Mouse (Mus musculus): Measurements from ENCODE around the gene Fibin.

Gene Fibin

GRCm38 (mm10) chr2:110362432-110363283 lies at the start of gene Fibin:
Fibin (minus strand) TSS chr2:110363183.
- DNase-seq (ENCODE audit: low spot score): no peak

DNA sequence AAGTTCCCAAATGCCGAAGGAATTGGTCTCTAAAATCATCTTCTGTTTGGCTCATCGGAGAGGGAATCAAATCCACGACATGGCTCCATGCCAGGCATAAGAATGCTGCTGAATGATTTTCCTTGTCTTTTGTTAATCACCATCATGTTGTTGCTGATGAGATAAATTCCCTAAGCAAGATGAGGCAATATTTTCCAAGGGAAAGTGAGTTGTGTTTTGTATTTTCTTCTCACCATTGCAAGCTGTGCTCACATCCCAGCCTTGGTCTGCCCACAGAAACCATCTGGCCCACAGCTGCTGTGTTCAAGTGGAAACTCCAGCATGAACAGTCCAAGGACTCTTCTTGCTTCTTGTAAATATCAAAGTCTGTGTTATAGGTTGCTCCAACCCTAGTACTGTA lies 48.4 kb upstream of the Fibin start:
- DNase-seq (ENCODE audit: low spot score): peak; percentile 45

- no peak for DNase-seq (ENCODE audit: low spot score)
Observed at GRCm38 (mm10) chr2:110408757-110409156, 45.8 kb upstream of the Fibin start.

GRCm38 (mm10) chr2:110392714-110393336 lies 29.8 kb upstream of the Fibin start:
- no peak for DNase-seq (ENCODE audit: low spot score)

DNA sequence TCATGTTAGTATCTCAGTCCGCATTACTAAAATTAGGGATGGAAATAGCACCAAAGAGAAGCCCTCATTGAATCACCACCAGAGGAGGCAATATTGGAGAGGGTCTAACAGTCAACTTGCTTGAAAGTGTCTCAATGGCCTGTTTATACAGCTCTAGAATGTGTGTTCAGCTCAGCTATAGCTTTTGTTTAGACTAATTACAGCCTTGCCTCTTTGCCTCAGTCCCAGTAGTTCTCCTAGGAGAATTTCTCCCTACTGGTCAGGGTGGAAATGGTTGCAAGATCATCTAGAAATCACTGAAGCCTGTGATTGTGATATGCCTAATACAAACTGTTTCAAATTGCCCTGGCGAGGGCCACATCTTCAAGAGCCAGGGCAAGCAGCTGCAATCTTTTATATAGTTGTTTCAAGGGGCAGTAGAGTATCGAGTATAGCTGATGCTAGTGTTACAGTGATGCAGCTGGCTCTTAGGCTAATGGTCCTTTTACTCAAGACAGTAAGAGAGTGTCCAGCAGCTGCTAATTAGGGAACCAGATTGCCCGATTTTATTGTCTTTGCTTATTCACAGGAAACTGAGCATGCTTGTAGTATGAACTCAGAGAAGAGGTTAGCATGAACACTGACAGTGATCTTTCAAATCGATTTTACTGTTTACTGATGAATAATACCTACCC lies 27.9 kb upstream of the Fibin start:
- DNase-seq (ENCODE audit: low spot score): no peak

DNA sequence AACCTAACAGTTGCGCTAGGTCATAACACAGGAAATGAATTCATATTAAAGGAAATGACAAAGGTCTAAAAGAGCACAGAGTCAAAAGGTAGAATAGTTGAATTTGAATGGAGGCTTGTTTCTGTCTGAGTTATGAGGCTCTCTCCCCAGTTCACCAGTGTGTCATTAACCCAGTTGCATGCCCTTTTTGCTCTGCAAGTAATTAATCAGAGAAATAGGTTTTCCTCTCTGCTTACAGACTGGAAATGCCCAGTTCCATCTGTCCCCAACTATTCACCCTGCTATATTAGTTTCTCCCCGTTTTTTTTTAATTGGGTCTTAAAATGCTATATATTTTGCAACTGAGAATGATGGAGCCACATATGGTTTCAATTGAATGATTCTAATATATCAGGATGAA lies 16.8 kb upstream of the Fibin start:
- DNase-seq (ENCODE audit: low spot score): no peak

DNA sequence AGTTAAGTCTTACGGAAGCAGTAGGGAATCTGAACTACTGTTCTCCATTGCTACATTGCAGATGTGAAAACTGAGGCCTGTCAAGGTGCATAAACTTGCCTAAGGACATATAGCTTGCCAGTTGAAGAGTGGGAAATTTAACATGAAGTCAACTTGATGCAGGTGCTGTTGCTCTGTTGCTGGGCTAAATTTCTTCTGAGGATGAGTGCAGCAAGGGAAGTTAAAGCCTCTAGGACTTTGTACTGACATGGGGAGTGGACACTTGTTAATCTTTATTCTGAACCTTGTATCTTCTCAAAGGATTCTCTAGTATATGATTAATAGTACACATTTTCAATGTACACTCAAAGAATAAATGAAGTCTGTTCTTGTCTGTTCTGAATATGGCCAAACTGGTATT lies 13.7 kb upstream of the Fibin start:
- DNase-seq (ENCODE audit: low spot score): no peak

DNA sequence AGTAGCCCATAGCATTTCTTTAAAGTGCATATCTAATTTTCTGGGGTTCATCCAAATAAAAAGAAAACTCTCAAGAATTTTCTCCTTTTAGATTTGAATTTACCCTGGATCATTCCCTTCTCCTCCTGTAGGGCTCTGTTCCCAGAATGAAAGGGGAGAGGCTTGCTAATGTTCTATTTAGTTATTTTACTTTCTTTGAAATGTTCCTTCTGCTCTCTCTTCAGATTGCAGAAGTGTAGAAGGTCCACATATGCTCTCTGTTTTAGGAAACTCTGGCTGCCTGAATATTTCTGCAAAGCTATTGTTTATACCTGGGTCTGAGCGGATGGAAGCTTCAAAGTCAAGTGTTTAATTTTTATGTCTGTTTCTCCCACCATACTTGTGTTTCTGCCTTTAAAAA lies 12.5 kb upstream of the Fibin start:
- DNase-seq (ENCODE audit: low spot score): no peak

- DNase-seq (ENCODE audit: low spot score): no peak
Observed at GRCm38 (mm10) chr2:110373186-110373585, 10.2 kb upstream of the Fibin start.

DNA sequence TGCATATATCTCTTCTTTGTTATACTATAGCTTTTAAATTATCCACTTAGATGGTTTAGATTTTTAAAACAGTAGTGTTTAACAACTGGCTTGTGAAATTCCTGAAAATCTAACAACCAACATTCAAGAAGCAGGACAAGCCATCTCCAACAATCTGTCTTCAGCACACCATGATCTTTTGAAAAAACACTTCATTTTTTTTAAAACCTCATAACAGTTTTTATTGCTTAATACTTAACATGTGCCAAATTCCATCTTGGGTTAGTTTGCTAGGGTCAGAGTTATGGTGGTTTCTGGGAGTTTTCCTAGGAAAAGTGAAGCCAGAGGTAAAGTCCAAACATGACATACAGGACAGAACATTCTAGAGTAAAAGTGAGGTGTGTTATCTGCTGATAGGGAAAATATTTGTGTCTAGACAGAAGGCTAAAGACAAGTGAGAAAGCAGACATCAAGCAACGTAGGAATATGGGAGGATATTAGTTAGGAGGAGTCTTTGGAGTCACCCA lies 4.5 kb upstream of the Fibin start:
- DNase-seq (ENCODE audit: low spot score): no peak

- no peak for DNase-seq (ENCODE audit: low spot score)
Observed at GRCm38 (mm10) chr2:110365401-110365800, 2.4 kb upstream of the Fibin start.

GRCm38 (mm10) chr2:110363855-110364254 lies 872 bp upstream of the Fibin start:
- DNase-seq (ENCODE audit: low spot score): no peak

- no peak for DNase-seq (ENCODE audit: low spot score)
Observed at GRCm38 (mm10) chr2:110353302-110353970, 9.5 kb downstream of the Fibin start.

DNA sequence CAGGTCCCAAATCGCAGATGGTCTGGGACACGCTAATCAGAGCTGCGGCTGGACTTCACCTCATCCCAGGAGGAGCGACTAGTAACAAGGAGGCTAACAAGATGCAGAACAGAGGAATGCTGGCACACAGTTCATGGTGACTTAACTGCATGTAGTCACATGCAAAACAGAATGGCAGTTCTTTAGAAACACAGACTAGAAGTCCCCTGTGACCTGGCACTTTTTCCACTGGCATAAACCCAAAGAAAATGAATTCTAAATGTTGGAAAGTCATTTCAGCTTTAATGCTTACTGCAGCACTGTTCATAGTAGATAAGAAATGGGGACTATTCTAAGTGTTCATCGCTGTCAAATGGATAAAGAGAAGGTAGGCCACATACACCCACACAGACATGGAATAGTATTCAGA lies 11.1 kb downstream of the Fibin start:
- DNase-seq (ENCODE audit: low spot score): no peak

DNA sequence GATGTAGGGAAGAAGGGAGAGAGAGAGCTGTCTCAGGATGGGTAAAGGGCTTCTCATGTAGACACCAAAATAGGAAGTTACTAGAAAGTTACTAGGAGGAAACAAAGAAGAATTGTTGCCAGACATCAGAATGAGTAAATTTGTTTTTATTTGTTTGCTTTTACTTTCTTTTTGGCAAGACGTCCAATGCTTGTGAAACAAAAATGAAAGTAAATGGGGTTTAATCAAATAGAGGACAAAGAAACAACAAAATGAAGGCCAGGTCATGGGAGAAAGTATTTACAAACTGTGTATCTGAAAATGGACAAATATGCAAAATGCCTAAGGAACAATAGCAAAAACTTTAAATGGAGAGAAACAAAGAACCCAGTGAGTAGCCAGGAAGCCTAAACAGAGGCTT lies 11.6 kb downstream of the Fibin start:
- DNase-seq (ENCODE audit: low spot score): no peak

- DNase-seq (ENCODE audit: low spot score): no peak
Observed at GRCm38 (mm10) chr2:110328953-110329352, 34.0 kb downstream of the Fibin start.

DNA sequence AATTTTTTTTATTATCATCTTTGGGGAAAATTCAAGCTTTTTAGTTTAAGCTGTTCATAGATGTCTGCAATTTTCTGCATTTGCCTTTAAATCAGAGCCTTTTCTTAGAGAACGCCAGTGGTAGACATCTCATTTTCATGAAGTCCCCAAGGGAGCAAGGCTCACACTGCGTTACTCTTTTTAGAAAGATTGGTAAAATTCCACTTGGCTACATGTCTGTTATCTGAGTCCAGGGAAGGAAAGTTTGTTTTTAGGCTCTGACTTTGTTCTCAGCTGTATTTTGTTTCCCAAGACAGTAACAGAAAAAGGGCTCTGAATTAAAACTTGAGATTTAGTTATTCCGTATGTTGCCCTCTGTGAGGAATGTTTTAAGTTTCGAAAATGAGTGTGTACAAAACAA lies 43.0 kb downstream of the Fibin start:
- DNase-seq (ENCODE audit: low spot score): no peak

DNA sequence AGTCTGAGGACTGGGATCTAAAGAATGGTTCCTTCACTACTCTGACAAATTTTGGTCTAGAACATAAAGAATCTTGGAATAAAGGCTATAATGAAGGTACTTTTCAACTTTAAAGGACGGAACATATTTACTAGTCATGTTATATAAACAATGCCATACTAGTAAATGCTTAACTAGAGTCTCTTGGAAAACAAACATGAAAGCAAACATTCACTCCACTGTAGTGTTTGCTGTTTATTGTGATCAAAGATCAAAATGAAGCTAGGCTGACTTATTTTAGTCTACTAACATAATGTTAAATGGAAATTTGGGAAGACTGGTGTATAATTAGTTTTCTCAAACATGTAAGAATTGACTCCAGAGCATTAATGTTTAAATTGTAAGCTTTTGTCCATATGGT lies 43.7 kb downstream of the Fibin start:
- no peak for DNase-seq (ENCODE audit: low spot score)

DNA sequence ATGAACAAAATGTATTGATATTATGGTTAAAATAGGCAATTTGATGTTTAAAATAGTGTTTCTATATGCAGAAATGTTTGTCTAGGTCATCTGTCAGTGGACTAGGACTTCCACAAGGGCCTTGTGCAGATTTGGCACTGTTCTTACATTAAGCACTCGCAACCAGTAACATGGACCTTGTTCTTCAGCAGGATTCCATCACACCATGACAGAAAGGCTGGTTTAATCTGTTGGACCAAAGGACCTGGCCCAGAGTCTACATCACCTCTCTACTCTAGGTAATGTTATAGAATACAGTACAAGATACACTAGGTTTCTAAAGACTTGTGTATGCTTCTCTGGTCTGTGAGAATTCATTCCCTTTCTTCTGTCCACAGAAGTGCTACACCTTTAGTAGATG lies 44.3 kb downstream of the Fibin start:
- DNase-seq (ENCODE audit: low spot score): no peak

DNA sequence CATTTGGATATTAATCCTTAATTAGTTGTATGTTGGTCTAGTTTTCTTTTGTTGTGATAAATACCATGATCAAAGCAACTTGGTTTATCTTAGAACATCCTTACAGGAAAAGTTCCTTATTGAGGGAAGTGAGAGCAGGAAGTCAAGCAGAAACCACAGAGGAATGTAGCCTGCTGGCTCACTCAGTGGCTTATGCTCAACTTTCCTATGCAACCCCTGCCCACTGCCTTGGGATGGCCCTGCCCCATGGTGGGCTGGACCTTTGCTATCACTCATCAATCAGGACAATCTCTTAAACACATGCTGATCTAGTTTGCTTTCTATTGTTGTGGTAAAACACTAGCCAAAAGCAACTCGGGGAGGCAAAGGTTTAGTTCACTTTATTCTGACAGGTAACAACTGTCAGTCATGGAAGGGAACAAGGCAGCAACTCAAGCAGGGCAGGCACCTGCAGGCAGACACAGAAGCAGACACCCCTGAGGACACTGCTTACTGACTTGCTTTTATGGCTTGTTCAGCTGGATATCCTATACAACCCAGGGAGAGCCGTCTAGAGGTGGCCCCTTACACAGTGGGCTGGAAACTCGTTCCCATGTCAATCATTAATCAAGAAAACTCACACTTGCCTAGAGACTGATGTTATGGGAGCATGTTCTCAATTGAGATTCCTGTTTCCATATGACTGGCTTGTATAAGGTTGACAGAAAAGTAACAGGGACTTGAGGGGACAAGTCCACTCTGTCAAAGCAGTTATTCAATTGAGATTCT lies 46.7 kb downstream of the Fibin start:
- no peak for DNase-seq (ENCODE audit: low spot score)

DNA sequence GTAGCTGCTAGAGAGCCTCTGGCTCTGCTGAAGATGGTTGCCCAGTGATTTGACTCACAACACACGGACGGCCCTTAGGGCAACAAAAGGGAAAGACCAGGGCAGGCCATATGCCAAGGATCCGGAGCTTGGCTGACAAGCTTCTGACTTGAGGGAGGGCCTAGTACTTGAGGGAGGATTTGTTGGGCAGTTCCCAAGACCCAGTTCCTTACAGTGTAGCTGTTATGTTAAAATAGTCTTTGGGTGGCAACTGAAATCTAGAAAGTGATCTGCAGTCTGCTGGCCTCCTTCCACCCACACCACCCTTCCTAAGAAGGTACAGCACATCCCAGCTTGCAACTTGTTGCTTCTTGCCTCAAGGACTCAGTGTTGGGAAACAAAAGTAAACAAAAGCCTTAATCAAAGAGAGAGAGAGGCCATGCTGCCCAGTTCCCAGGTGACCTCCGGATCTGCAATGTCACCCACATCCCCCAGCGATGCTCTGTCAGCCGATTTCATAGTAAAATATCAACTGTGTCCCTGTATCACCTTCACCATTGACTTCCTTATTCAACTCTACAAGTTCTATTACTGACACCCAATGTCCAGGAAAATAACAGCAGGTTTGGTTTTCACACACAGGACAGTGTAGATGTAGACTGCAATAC lies 48.4 kb downstream of the Fibin start, which contains the start of gene Bbox1:
Gene Bbox1, minus strand, starts transcription at position 52 of the 647 bp plus-strand sequence.
- DNase-seq (ENCODE audit: low spot score): no peak

Measured in layer of hippocampus, adult 9-10 months (tissue).